ENCODE assay signal across 8 mouse cellular contexts in the genomic region with DNA sequence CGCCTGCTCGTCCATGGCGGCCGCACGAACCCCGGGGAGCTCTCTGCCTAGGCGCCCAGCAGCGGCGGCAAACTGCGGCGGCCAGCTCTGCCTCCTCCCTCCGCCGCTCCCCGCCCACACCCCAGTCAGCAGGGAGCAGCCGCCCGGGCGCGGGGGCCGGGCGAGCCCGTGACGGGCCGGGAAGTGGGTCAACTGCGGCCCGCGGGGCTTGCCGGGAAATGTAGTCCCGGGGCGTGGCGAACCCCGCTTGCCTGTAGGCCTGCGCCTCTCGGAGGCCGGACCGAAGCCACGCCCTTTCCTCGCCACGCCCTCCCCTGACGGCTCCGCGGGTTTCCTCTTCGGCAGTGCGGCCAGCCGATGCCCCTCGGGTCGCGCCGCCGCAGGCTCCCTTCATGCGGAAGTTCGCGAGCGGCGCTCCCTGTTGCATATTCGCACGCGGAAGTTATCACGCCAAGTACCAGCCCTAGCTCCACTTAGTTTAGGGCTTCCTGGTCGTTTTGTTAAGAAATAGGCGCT. TPM values are rescaled to one million over a fixed set of nuclear protein-coding genes. Genes with fewer than 3 reads are reported as not detected.
DNase-seq lines count a peak whose midpoint lies in the region; ATAC-seq and TF ChIP-seq lines count a peak whose summit lies in the region.

No protein-coding gene starts in this region.

- peak overlapping the region; percentile 93 for H3K9ac ChIP-seq in hindbrain, embryonic 15.5 days

- peak overlapping the region; percentile 86 for H3K27ac ChIP-seq in hindbrain, embryonic 15.5 days (replicated peaks)

- in situ Hi-C loops in Patski (cut with MboI; ENCODE audit: low pct_unique_long_range_greater_than_20kb), result no loop called here

- H3K4me2 ChIP-seq in hindbrain, embryonic 15.5 days, result peak overlapping the region; percentile 86

- no peaks in the 10 kb centered on the region for H3K27me3 ChIP-seq in Patski
- no peaks in the 10 kb centered on the region for H3K27me3 ChIP-seq in hindbrain, embryonic 15.5 days

- POLR2A ChIA-PET in Patski (lab: Charles Lee), result no interaction called here

- H3K4me3 ChIP-seq in hindbrain, embryonic 15.5 days, result peak overlapping the region; percentile 87

- 0% methylated on average over 57 of the region's 60 CpGs for WGBS in hindbrain, embryonic 15.5 days

- CTCF ChIA-PET in Patski (lab: Charles Lee), result no interaction called here

- H3K36me3 ChIP-seq in hindbrain, embryonic 15.5 days, result no peaks in the 10 kb centered on the region

- H3K9me3 ChIP-seq in hindbrain, embryonic 15.5 days, result no peaks in the 10 kb centered on the region

- H3K4me1 ChIP-seq in hindbrain, embryonic 15.5 days (replicated peaks), result peaks cover 34% of the 10 kb centered on the region

- peak; percentile 73 for DNase-seq in Patski (ENCODE audit: low read depth, low spot score)
- DNase-seq in cerebellum, postnatal 14 days, result peak; percentile 97 to 99
- peak; percentile 95 to 96 for DNase-seq in frontal cortex, postnatal 25 days (ENCODE audit: low spot score in 2 of 2)
- DNase-seq in left cerebral cortex, adult 11 months (ENCODE audit: low spot score), result peak; percentile 98
- DNase-seq in lung, postnatal 4 days, result peak; percentile 100
- DNase-seq in retina, postnatal 7 days (ENCODE audit: low read depth, low spot score), result peak; percentile 90
- DNase-seq in urinary bladder, adult 2 months (ENCODE audit: low spot score), result peak; percentile 97

- no peak for TF ChIP-seq CTCF in Patski (IDR thresholded peaks at IDR 0.05)

- peak; percentile 97 for ATAC-seq in Patski
- peak; percentile 99 for ATAC-seq in hindbrain, embryonic 15.5 days (ENCODE audit: low FRiP score, low read depth)

RNA-seq across cellular contexts. Expression of a gene that starts 0.5 kb away (rescaled TPM):
- 21.3 TPM for polyA plus RNA-seq in Patski (2021)
- 5.0 and 5.7 TPM in 2 replicates for polyA plus RNA-seq in hindbrain, embryonic 15.5 days (2015; fragmentation: Nextera tagmentation; extraction: Ambion mirVana)
- 9.3 and 9.8 TPM in 2 replicates for polyA plus RNA-seq in urinary bladder, adult 2 months (2012; rRNA removed)

Comparison
In these comparisons a context has a peak if more than half of its experiments do, and no peak if none do; other contexts are left out.
1. Peak in every context shown above with its lines: DNase-seq, ATAC-seq, H3K4me3 ChIP-seq and H3K27ac ChIP-seq.